Mouse (Mus musculus): ENCODE results near the gene Gm8926. TPM values are rescaled to one million over a fixed set of nuclear protein-coding genes. Genes with fewer than 3 reads are reported as not detected.
"Not testable (repeated sequence)": the region's sequence is repeated elsewhere in the genome, so short reads cannot be mapped to it uniquely, and the experiment has no call there.

The Gm8926 gene
- total RNA-seq (2021) = not detected
- long read RNA-seq, experiment 1 = 0 reads
- long read RNA-seq, experiment 2 = 0 reads

DNA sequence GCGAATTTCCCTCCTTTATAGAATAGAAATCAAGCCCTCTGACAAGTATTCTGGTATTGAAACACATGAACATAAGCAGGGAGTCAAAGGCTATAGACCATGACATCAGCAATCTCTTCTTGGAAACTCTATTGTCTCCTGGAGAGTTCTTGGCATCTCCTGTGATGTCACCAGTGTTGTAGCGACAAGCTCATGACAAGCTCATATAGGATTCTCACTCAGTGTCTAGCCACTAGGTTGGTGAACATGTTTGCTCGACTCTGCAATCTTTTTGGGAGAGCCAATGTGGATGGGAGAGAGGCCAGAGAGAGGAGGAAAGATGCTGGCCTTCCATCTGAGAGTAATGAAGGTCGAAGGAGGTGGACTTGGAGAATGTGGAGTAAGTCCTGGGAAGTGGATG lies at the start of gene Gm8926:
TSS of gene Gm8926 (plus strand) at position 301 of the 400 bp plus-strand sequence.
- not testable (repeated sequence) for DNase-seq

Other genes starting within 250 kb of the Gm8926 start
- not detected for gene Gm6460, start 175.6 kb upstream of the Gm8926 start, total RNA-seq (2021)
- gene Gm8922, start 88.6 kb upstream of the Gm8926 start, total RNA-seq (2021) = not detected
- not detected for gene Gm6465, start 75.0 kb downstream of the Gm8926 start, total RNA-seq (2021)
- gene 4933402N22Rik, start 147.5 kb downstream of the Gm8926 start, total RNA-seq (2021) = not detected